Mouse (Mus musculus): ENCODE measurements around the gene Cox20.
"Not testable (repeated sequence)": the region's sequence is repeated elsewhere in the genome, so short reads cannot be mapped to it uniquely, and the experiment has no call there.

Cox20 gene

DNA sequence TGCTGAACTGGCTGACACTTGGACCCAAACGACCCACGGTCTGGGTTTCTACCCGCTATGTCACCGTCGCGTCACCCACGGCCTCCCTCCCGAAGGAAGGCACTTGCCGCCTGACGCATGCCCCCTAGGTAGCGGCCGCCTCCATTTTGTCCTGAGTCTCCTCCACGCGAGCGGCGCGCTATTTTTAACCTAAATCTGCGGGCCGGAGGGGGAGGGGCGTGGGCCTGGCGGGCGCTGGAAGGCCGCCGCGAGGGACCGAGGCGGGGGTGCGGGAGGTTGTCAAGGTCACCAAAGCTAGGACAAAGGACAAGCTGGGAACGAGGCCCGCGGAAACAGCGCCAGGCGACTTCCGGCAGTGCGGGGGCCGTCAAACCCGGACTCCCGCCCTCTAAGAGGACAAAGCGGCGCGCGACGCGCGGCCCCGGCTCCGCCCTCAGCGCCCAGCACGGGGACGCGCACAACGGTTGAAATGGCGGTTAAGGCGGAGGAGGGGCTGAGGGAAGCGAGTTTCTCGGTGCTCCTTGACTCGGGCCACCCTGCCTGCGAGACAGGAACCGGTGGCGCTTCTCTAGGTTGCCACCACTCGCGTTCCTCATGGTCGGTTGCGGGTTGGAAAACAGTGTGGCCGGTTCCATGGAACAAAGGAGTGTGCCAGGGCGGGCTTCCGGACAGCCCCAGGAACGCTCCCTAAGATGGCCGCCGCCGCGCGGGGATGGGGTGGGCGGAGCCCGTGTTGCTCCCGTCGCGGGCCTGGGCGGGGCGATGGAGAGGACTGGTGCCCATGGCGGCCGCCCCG is at the start of gene Cox20:
Gene Cox20 (plus strand): TSS at position 742 of the 796 bp plus-strand sequence.
- peak; percentile 99 for DNase-seq

- no peak for DNase-seq
Observed at GRCm38 (mm10) chr1:178270635-178271034, 48.3 kb upstream of the Cox20 start.

- DNase-seq = no peak
Observed at GRCm38 (mm10) chr1:178275174-178275730, 43.7 kb upstream of the Cox20 start.

DNA sequence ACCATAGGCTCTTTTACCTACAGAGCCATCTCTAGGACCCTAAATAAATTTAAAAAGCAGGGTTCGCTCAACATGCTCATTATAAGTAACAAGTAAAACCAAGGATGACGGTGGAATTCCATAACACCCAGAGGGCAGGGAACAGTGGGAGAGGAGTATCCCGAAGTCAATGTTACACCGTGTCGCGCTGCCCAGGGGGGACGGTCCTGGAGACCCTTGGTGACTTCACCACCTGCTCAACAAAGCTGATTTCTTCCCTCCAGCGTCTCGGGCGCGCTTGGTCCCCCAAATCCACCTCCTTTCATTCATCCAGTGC is 43.2 kb upstream of the Cox20 start:
- DNase-seq = no peak

DNA sequence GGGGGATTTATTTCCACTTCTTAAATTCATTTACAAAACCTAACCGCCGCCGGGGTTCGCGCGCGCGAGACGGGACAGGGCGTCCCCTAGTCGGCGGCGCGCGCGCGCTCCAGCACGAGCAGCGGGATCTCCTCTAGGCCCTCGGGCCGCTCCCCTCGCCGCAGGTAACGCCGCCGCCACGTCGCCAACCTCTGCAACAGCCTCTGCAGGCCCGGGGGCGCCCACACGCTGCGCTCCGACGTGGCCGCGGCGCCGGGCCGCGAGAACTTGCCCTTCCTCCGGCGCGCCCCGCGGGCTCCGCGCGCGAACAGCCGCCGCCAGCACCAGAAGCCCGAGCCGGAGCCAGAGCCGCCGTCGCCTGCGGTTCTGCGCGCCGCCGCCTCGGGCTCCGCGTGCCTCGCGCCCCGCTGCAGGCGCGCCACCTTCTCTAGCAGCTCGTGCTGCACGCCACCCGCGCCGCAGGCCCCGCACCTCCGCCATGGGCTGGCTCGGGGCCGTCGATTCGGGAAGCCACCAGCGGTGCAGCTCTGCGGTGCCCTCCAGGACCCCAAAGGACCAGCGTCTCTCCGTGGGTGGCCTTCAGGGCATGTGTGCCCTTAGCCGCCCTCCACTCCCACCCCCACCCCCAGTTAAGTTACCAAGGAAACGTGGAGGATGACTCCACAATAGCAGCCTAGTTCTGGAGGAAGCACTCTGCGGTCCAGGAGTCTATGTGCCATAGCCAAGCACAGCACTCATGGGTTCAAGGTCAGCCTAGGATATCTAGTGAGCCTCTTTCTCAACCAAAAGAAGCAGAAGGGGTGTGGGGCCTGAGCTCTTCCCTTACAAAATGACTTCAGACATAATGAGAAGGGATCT is 42.6 kb upstream of the Cox20 start:
- peak; percentile 81 for DNase-seq

DNA sequence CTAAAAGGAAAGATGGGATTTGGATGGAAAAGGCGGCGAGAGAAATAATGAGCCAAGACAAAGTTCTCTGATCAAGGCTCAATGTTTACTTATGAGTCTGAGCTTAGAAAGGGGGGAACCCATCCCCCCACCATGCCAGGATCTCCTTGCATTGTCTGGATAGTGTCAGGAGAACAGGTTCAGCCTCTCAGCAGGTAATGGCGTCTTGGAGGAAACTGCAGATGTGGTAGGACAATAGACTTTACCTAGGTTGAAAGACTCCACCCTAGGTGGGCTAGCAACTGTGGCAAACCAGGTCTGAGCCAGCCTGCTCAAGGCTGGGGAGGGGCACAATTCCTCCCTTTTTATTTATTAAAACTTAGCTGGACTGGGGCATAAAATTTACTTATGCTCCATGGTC is 35.6 kb upstream of the Cox20 start:
- not testable (repeated sequence) for DNase-seq

DNA sequence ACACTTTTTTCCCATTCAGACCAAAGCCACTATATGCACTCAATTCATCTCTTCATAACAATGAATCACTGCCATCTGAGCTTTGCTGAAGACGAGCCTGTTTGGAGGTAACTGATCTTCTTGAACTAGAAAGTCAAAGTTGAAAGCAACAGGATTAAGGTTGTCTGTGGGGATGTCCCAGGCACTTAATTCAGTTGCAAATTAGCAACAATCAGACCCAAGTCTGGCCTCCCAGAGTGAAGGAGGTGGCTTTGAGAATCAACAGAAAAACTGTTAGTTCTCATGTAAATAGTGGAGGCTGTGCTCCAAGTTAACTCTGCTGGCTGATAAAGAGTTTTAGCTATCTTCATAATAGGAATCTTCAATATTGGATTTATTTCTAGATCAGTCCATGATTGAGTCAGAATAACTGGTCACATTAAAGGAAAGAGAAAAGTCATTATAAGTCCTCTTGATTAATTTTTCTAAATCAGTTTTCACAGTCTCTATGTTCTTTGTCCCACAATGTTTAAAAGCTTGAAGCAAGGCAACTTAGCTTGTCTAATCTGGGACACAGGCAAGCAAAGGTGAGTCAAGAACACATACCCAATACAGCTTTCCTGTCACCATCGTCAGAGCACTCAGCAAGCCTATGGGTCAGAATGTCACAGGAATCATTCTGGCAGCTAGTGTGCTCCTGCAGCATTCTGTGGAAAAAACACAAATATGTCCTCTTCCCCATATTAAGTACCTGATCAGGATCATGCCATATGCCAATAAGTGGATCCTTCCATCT is 34.8 kb upstream of the Cox20 start:
- no peak for DNase-seq

DNA sequence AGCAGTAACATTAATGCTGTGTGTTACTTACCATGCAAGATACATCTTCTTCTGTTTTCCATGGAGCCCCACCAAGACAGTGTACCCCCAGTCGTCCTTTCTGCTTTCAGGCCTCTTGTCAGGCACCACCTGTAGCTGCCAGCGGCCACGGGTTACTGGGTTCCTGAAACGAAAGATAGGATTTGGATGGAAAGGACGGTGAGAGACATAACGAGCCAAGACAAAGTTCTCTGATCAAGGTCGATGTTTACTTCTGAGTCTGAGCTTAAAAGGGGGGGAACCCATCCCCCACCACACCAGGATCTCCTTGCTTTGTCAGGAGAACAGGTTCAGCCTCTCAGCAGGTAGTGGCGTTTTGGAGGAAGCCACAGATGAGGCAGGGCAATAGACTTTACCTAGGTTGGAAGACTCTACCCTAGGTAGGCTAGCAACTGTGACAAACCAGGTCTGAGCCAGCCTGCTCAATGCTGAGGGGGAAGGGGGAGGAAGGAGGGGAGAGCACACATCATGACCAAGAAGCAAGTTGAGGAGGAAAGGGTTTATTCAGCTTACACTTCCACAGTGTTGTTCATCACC is 31.2 kb upstream of the Cox20 start:
- no peak for DNase-seq

GRCm38 (mm10) chr1:178291716-178292115 is 27.2 kb upstream of the Cox20 start:
- DNase-seq = no peak

- no peak for DNase-seq
Observed at GRCm38 (mm10) chr1:178294051-178294450, 24.9 kb upstream of the Cox20 start.

DNA sequence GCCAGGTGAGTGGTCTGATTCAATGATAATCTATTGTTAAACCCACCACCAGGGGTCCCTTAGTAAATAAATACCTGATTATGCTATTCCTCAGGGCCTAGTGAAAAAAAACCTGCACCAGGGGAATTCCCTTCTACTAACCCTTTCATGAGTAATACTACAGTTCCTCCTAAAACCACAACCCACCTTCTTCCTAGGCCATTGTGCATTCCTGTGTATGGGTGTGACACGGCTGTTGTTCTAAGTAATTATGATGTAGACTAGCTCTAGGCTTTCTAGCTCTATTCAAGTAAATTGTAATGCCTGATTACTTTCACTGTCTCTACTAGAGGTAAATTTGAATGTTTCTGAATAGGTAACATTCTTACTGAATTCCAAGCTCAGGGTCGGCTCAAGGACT is 17.7 kb upstream of the Cox20 start:
- DNase-seq = not testable (repeated sequence)

GRCm38 (mm10) chr1:178303425-178303824 is 15.5 kb upstream of the Cox20 start:
- peak; percentile 88 for DNase-seq

DNA sequence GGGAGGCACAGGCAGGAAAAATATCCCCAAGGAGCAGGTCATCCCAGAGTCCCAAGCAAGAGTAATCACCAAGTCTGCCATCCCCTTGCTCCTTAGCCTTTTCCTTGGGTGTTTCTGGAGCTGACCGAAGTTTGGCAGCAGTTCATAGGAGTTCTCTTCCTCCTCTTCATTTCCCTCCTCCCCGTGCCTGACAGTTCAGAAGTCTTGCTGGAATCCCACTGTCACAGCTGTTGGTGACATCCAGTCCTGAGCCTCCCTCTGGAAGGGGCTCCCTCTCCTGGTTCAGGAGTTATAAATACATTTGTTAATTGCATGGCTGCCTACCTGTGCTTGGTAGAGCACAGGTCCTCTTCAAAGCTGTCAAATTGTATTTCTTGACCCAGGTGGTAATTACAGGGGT is 9.4 kb upstream of the Cox20 start:
- no peak for DNase-seq

DNA sequence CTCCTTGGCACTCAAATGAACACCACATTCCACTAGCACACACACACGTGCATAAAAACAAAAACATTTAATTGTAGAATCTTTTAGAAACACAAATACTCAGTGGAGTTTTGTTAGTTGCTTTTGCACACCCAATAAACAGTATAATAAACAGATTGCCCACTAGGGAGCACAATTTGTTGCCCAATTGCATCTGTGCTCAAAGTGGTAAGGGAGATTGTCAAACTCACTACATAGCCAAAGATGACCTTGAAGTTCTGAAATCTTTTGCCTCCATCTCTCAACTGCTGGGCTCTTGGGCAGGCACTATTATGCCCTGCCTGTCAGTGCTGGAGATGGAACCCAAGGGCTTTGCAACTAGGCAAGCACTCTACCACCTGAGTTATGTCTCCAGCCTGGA is 8.8 kb upstream of the Cox20 start:
- DNase-seq = no peak

- DNase-seq = no peak
Observed at GRCm38 (mm10) chr1:178313039-178313597, 5.8 kb upstream of the Cox20 start.

- no peak for DNase-seq
Observed at GRCm38 (mm10) chr1:178314236-178314635, 4.7 kb upstream of the Cox20 start.

DNA sequence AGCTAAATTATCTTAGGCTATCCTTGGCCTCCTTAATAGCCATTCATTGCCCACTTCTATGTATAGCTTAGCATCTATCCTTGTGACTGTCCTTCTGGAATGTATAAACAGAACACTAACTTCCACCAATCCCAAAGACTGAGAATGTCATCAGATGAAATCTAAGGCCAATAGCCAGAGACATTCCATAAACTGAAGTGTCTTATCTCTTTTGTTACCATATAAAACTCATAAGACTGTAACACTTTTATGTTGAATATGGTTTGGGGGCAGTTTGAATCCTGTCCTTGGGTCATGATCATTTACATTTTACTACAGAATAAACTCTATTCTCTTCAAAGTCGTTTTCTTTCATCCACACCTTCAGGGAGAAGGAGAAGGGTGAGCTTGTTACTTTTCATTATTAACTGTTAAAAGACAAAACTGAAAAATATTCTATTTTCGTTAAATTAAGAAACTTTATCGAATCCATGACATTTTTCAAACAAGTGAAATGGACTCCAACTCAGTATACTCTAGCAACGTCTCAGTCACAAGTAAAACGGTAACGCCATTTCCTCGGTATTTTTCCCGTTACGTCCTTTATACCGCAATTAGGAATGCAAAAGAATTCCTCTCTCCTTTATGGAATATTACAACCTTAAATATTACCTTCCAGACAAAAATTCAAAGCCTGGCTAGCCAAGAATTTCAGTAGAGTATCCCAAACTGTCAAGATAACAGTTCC is 1.5 kb upstream of the Cox20 start:
- no peak for DNase-seq

DNA sequence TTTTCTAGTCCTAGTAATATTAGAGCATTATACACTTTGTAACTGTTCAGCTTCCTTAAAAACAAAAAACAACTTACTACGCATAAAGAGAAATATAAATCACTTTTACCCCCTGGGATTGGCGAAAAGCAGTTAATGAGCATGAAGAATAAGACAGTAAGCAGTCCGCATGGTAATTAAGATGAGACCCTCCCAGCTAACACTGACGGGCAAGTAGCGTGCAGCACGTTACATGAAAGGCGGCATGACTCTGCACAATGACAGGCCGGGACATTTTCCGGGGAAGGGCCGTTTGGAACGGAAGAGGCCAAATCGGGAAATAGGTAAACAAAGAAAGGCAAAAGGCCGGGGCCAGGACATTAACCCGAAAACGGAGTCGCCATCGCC is 935 bp upstream of the Cox20 start:
- DNase-seq = no peak

DNA sequence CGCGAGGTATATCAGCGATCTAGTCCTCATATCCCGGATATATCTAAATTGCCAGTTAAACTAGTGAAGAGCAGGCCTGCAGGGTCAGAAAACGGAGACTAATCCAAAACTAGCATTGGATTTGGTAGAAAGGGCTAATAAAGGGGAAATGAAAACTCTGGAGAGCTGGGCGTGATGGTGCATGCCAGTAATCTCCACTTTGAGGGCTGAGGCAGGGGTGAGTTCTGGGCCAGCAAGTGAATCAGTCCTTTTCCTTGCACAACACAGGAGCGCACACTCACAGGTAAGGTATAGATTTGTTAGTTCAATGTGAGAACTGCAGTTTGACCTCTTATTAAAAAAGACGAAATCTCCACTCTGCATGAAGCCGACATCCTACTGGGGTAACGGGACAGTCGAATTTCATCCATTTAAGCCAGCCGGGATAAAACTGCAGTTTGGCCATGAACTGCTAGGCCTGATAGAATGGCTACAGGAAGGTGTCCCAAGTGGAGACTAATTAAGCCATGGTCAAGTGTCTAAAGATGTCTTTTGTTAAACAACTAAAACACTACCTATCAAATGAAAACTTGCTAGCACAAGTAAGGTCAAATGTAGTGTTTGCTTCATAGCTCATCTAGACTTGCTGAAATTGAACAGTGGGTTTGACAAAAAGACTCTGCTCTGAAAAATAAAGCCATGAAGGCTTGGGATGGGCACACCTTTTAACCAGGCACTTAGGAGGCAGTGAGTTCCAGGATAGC is 536 bp downstream of the Cox20 start:
- DNase-seq = peak; percentile 54

DNA sequence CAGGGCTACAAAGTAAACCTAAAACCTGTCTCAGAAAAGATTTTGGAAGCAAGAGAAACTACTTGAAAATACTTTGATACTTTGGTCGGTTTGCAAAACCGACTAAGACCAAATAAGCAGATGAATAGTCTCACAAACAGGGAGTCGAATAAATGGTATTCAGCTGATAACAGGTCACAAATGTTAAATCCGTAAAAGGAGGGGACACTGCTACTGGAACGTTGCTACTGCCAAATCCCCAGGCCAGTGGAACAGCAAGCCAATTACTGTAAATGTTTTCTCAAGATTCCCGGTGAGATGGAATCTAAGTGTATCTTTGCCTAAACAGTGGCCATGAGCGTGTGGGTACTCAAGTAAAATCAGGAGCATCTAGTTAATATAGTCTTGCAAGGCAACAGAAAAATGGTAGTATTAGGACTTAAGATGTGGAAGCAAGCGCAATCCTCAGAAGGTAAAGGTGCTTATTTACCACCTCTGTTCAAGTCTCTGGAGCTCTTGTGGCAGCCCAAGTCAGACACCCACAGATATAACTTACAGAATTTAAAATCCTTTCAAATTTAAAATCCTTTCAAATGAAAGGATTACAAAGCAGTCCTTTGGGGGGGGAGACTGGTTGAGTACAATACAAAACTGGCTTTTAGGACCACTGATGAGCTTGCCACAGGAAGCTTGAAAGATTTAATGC is 1.2 kb downstream of the Cox20 start:
- DNase-seq = no peak

Measured in thymus, postnatal 4 days (tissue).